Mouse (Mus musculus): ENCODE measurements at regions not wholly inside any gene's neighbourhood (a gene's known extent, or its start where the extent isn't known, plus 50 kb on each side); places are given as distances from the start of the nearest gene placed in this dataset.
A peak's percentile ranks its signal among the peaks of the same experiment; 100 is the strongest.

GRCm38 (mm10) chr17:45237246-45237645 lies 196.3 kb downstream of the Cdc5l start:
- H3K36me3 ChIP-seq (ENCODE audit: control insufficient read depth, insufficient read depth, low read length), result no peaks in the 10 kb centered on the region

GRCm38 (mm10) chr17:45235401-45235800 lies 198.1 kb downstream of the Cdc5l start:
- Histone ChIP-seq H3K4me2 (ENCODE audit: low read depth, low read length) (no peak overlapping the region), H3K9ac (ENCODE audit: low read length) (no peak overlapping the region), H3K4me3 (replicated peaks; ENCODE audit: low read length) (no peak overlapping the region), H3K36me3 (ENCODE audit: control insufficient read depth, insufficient read depth, low read length) (no peaks in the 10 kb centered on the region), H3K27ac (ENCODE audit: low read length) (no peak overlapping the region), H3K9me3 (replicated peaks; ENCODE audit: control insufficient read depth, low read length) (0 out of 2 replicates have a peak, but pooled peaks cover 2% of the 10 kb centered on the region), H3K27me3 (ENCODE audit: control insufficient read depth, insufficient read depth, low read length) (no peaks in the 10 kb centered on the region), H3K4me1 (ENCODE audit: control insufficient read depth, insufficient read depth, low read length) (no peaks in the 10 kb centered on the region)
- no peak for ATAC-seq (ENCODE audit: insufficient read depth, low FRiP score)
- WGBS, result 82% methylated on average over 7 of the region's 7 CpGs

More at GRCm38 (mm10) chr17:45237246-45237645, 196.3 kb downstream of the Cdc5l start:
- Histone ChIP-seq H3K27me3 (ENCODE audit: control insufficient read depth, insufficient read depth, low read length) (no peaks in the 10 kb centered on the region), H3K27ac (ENCODE audit: low read length) (no peak overlapping the region), H3K4me1 (ENCODE audit: control insufficient read depth, insufficient read depth, low read length) (peaks cover 2% of the 10 kb centered on the region; the same call in 1 of the 2 replicates), H3K4me2 (ENCODE audit: low read depth, low read length) (no peak overlapping the region), H3K9me3 (replicated peaks; ENCODE audit: control insufficient read depth, low read length) (0 out of 2 replicates have a peak, but pooled peaks cover 2% of the 10 kb centered on the region), H3K9ac (ENCODE audit: low read length) (no peak overlapping the region), H3K4me3 (replicated peaks; ENCODE audit: low read length) (no peak overlapping the region)
- WGBS, result 65% methylated on average over 1 of the region's 1 CpGs
- ATAC-seq (ENCODE audit: insufficient read depth, low FRiP score), result no peak

DNA sequence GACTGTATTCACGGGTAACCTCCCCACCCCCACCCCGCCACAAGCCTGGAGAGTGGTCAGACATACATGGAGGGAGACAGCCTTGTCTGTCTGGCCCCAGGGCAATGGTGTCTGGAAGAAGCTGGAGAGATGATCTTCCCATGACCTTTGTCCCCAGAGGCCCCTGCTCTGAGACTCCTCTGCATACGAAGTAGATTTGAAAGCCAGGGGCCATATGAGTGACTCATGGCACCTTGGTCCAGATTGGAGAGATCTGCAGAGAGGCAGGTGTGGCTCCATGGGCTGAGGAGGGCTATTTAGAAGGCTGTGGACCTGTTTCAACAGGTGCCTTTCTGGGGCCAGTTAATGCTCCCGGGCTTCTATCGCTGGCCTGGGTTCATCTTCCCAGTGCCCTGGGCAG lies 200.7 kb downstream of the Cdc5l start:
- no peak overlapping the region for H3K9ac ChIP-seq (ENCODE audit: low read length)
- H3K36me3 ChIP-seq (ENCODE audit: control insufficient read depth, insufficient read depth, low read length), result no peaks in the 10 kb centered on the region
- H3K4me3 ChIP-seq (replicated peaks; ENCODE audit: low read length), result no peak overlapping the region
- H3K27me3 ChIP-seq (ENCODE audit: control insufficient read depth, insufficient read depth, low read length), result no peaks in the 10 kb centered on the region
- H3K4me1 ChIP-seq (ENCODE audit: control insufficient read depth, insufficient read depth, low read length), result no peaks in the 10 kb centered on the region
- 59% methylated on average over 5 of the region's 5 CpGs for WGBS
- H3K9me3 ChIP-seq (replicated peaks; ENCODE audit: control insufficient read depth, low read length), result 0 out of 2 replicates have a peak, but pooled peaks cover 2% of the 10 kb centered on the region
- H3K27ac ChIP-seq (ENCODE audit: low read length), result no peak overlapping the region
- H3K4me2 ChIP-seq (ENCODE audit: low read depth, low read length), result no peak overlapping the region
- no peak for ATAC-seq (ENCODE audit: insufficient read depth, low FRiP score)

- H3K4me2 ChIP-seq (ENCODE audit: low read depth, low read length), result no peak overlapping the region
- 8% methylated on average over 1 of the region's 1 CpGs for WGBS
- no peak overlapping the region for H3K9ac ChIP-seq (ENCODE audit: low read length)
- H3K36me3 ChIP-seq (ENCODE audit: control insufficient read depth, insufficient read depth, low read length), result no peaks in the 10 kb centered on the region
- H3K4me1 ChIP-seq (ENCODE audit: control insufficient read depth, insufficient read depth, low read length), result no peaks in the 10 kb centered on the region
- H3K4me3 ChIP-seq (replicated peaks; ENCODE audit: low read length), result no peak overlapping the region
- no peaks in the 10 kb centered on the region for H3K27me3 ChIP-seq (ENCODE audit: control insufficient read depth, insufficient read depth, low read length)
- H3K27ac ChIP-seq (ENCODE audit: low read length), result no peak overlapping the region
- ATAC-seq (ENCODE audit: insufficient read depth, low FRiP score), result no peak
- no peaks in the 10 kb centered on the region for H3K9me3 ChIP-seq (replicated peaks; ENCODE audit: control insufficient read depth, low read length)
Observed at GRCm38 (mm10) chr17:45227190-45227589, 206.3 kb downstream of the Cdc5l start.

DNA sequence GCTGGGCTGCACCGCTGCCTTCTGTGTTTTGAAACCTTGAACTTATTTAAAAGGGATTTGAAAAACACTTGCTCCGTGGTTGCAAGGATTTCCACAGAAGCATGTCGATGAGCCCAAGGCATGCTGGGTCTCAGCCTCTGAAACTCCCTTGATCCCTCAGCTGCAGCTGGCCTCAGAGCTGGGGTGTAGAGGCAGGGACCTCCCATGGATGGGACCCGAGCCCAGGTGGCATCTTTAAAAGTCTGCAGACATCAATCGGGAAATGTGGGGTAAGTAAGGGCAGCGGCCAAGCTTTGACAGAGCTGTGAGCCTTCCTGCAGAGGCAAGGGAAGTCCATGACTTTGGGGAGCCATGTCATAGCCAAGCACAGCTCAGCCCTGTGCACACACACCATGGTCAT lies 207.1 kb downstream of the Cdc5l start:
- no peaks in the 10 kb centered on the region for H3K27me3 ChIP-seq (ENCODE audit: control insufficient read depth, insufficient read depth, low read length)
- no peaks in the 10 kb centered on the region for H3K4me1 ChIP-seq (ENCODE audit: control insufficient read depth, insufficient read depth, low read length)
- ATAC-seq (ENCODE audit: insufficient read depth, low FRiP score), result no peak
- H3K9ac ChIP-seq (ENCODE audit: low read length), result no peak overlapping the region
- H3K4me2 ChIP-seq (ENCODE audit: low read depth, low read length), result no peak overlapping the region
- H3K27ac ChIP-seq (ENCODE audit: low read length), result no peak overlapping the region
- no peak overlapping the region for H3K4me3 ChIP-seq (replicated peaks; ENCODE audit: low read length)
- no peaks in the 10 kb centered on the region for H3K36me3 ChIP-seq (ENCODE audit: control insufficient read depth, insufficient read depth, low read length)
- 43% methylated on average over 6 of the region's 6 CpGs for WGBS
- H3K9me3 ChIP-seq (replicated peaks; ENCODE audit: control insufficient read depth, low read length), result no peaks in the 10 kb centered on the region

DNA sequence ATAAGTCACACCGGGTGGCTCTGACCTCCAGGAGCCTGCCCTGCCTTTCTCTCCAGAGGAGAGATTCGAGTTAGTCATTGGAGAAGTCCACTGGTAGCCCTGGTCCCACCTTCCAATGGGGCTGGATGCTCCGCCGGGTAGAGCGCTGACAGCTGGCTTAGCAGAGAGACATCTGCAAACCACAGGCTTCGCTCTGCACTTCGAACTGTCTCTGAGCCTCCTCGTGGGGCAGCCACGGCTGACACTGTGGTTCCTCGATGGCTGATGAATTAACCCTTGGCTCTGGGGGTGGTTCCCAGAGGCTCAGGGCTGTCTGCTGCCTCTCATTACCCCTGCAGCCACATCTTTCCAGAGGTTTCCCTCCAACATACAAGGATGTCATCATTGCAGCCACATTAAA lies 211.9 kb downstream of the Cdc5l start:
- H3K4me3 ChIP-seq (replicated peaks; ENCODE audit: low read length), result no peak overlapping the region
- H3K4me1 ChIP-seq (ENCODE audit: control insufficient read depth, insufficient read depth, low read length), result no peaks in the 10 kb centered on the region
- WGBS, result 58% methylated on average over 10 of the region's 10 CpGs
- no peak overlapping the region for H3K9ac ChIP-seq (ENCODE audit: low read length)
- H3K36me3 ChIP-seq (ENCODE audit: control insufficient read depth, insufficient read depth, low read length), result no peaks in the 10 kb centered on the region
- no peak overlapping the region for H3K27ac ChIP-seq (ENCODE audit: low read length)
- H3K27me3 ChIP-seq (ENCODE audit: control insufficient read depth, insufficient read depth, low read length), result no peaks in the 10 kb centered on the region
- H3K4me2 ChIP-seq (ENCODE audit: low read depth, low read length), result no peak overlapping the region
- no peaks in the 10 kb centered on the region for H3K9me3 ChIP-seq (replicated peaks; ENCODE audit: control insufficient read depth, low read length)
- no peak for ATAC-seq (ENCODE audit: insufficient read depth, low FRiP score)

DNA sequence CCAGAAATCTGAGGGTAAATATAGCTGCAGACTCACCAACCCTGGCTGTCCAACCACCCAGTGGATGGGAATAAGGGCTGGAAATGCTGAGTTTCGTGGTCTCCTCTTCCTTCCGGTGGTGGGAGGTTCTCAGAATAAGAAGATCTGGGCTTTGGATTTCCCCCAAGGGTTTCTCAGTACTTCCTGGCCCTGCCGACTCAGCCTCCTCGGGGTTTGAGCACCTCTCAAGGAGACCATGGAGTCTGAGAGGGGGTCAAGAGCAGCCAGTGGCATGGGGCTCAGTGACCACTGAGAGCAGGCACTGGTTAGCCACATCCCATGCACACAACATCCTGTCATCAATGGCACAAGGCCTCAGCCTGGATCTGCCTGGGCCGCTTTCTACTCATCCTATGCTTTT lies 216.4 kb downstream of the Cdc5l start:
- H3K27me3 ChIP-seq (ENCODE audit: control insufficient read depth, insufficient read depth, low read length), result no peaks in the 10 kb centered on the region
- no peak overlapping the region for H3K27ac ChIP-seq (ENCODE audit: low read length)
- H3K4me3 ChIP-seq (replicated peaks; ENCODE audit: low read length), result no peak overlapping the region
- H3K9ac ChIP-seq (ENCODE audit: low read length), result no peak overlapping the region
- 87% methylated on average over 5 of the region's 5 CpGs for WGBS
- no peak for ATAC-seq (ENCODE audit: insufficient read depth, low FRiP score)
- H3K4me1 ChIP-seq (ENCODE audit: control insufficient read depth, insufficient read depth, low read length), result no peaks in the 10 kb centered on the region
- no peaks in the 10 kb centered on the region for H3K9me3 ChIP-seq (replicated peaks; ENCODE audit: control insufficient read depth, low read length)
- H3K36me3 ChIP-seq (ENCODE audit: control insufficient read depth, insufficient read depth, low read length), result no peaks in the 10 kb centered on the region
- no peak overlapping the region for H3K4me2 ChIP-seq (ENCODE audit: low read depth, low read length)

DNA sequence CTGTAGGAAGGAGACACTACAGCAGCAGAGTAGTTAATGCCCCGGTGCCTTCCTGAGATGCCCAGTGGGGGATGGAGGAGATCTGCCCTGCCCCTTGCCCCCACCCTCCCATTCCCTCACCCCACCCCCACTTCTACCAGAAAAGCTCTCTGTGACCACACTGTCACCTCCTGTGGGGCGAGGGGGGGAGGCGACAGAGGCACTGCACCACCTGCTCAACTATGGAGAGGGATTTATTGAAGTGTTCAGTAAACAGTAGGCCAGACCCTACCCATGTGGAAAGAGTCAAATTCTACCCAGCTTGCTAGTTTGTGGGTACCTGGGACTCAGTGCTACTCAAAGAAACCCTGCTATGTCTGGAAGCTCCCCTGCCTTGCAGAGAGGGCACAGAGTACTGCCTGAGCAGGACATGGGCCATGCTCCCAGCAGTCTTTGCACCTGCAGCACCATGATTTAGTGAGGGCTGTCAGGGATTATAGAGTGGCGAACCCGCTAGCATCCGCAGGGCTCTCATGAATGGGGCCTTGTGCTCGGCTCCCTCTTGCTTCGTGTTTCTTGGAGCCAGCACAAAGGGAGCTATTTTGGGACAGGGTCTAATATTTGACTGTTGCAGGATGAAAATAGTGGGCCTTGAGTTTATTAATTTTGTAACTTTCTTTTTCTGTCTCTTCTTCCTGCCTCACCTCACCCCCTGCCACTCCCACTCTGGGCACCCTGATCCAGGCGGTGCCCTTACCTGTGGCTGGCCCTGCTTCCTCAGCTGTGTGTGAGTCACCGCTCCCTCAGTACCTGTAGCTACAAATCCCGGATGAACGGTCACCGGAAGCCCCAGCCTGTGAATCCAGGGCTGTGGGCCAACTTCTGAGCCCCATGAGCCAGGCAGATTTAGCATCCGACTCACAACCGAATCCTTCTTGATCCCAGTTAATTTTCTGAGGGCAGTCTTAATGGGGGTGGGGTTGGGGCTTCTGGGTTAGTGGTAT lies 218.2 kb downstream of the Cdc5l start:
- no peak overlapping the region for H3K4me2 ChIP-seq (ENCODE audit: low read depth, low read length)
- H3K9me3 ChIP-seq (replicated peaks; ENCODE audit: control insufficient read depth, low read length), result no peaks in the 10 kb centered on the region
- ATAC-seq (ENCODE audit: insufficient read depth, low FRiP score), result peak; percentile 76
- no peak overlapping the region; the same call in 1 of the 2 replicates for H3K27ac ChIP-seq (ENCODE audit: low read length)
- no peaks in the 10 kb centered on the region for H3K36me3 ChIP-seq (ENCODE audit: control insufficient read depth, insufficient read depth, low read length)
- 52% methylated on average over 15 of the region's 15 CpGs for WGBS
- no peak overlapping the region for H3K9ac ChIP-seq (ENCODE audit: low read length)
- H3K4me1 ChIP-seq (ENCODE audit: control insufficient read depth, insufficient read depth, low read length), result no peaks in the 10 kb centered on the region
- no peak overlapping the region for H3K4me3 ChIP-seq (replicated peaks; ENCODE audit: low read length)
- no peaks in the 10 kb centered on the region for H3K27me3 ChIP-seq (ENCODE audit: control insufficient read depth, insufficient read depth, low read length)

GRCm38 (mm10) chr17:45210984-45211383 lies 222.6 kb downstream of the Cdc5l start:
- Histone ChIP-seq H3K9ac (ENCODE audit: low read length) (no peak overlapping the region), H3K4me2 (ENCODE audit: low read depth, low read length) (no peak overlapping the region), H3K27me3 (ENCODE audit: control insufficient read depth, insufficient read depth, low read length) (no peaks in the 10 kb centered on the region), H3K36me3 (ENCODE audit: control insufficient read depth, insufficient read depth, low read length) (no peaks in the 10 kb centered on the region), H3K4me1 (ENCODE audit: control insufficient read depth, insufficient read depth, low read length) (no peaks in the 10 kb centered on the region), H3K4me3 (replicated peaks; ENCODE audit: low read length) (no peak overlapping the region), H3K27ac (ENCODE audit: low read length) (no peak overlapping the region), H3K9me3 (replicated peaks; ENCODE audit: control insufficient read depth, low read length) (no peaks in the 10 kb centered on the region)
- no peak for ATAC-seq (ENCODE audit: insufficient read depth, low FRiP score)
- 83% methylated on average over 2 of the region's 2 CpGs for WGBS

Data from stomach, embryonic 16.5 days (tissue).